Mouse (Mus musculus) left cerebral cortex, postnatal 10 days (tissue): ENCODE measurements around the gene Luzp1. TPM values are rescaled to one million over a fixed set of nuclear protein-coding genes. Genes with fewer than 3 reads are reported as not detected.

Experiments used
- DNase-seq, 2 experiments: peaks; one replicate each; pipeline ENCODE4 v3.0.0; 2021 to 2022; ENCODE audit warnings: low spot score in 2 of 2, mixed read lengths in 1 of 2; ENCODE audit errors: extremely low spot score in 1 of 2
- intact Hi-C: fragments of 180-260 bp; cut with DNase I; formaldehyde crosslinking; loops from one replicate; pipeline ENCODE4 v1.15.1; 2025
- total RNA-seq, 2 experiments: library from RNA; stranded (reverse); gene quantifications; 2 replicates each; pipeline ENCODE4 v1.2.3; 2021

The Luzp1 gene
- total RNA-seq, 2 experiments from 2014 or later, result 40.0 to 42.6 TPM

DNA sequence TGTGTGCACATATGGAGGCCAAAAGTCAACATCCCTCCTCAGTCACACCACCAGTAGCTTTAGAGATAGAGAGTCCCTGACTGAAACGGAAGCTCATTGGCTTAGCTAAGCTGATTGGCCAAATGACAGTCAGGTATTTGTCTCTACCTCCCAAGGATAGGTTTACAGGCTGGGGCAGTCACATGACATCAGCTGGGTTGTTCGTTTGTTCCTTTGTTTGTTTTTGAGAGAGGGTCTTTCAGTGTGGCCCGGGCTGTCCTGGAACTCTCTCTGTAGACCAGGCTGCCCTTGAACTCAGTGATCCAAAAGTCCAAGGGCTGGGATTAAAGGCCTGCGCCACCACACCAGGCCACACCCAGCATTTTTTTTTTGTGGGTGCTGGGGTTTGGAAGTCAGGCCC is 8.4 kb upstream of the Luzp1 start:
- intact Hi-C loops, result no loop called here
- DNase-seq, result no peak

DNA sequence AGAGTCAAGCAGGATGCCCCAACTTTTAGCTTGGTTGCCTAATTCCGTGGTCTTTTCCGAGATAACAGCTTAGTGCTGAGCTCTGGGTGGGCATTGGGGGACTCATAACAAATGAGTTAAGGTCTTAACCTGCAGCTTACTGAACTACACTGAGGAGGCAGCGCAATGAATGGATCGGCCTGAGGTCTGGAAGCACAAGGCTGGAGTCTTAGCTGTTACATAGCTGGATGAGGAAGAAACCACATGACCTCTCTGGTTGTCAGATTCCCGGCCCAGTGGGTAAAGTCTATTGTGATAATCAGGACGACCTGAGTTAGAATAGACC is 7.8 kb upstream of the Luzp1 start:
- DNase-seq, result no peak
- intact Hi-C loops, result no loop called here

DNA sequence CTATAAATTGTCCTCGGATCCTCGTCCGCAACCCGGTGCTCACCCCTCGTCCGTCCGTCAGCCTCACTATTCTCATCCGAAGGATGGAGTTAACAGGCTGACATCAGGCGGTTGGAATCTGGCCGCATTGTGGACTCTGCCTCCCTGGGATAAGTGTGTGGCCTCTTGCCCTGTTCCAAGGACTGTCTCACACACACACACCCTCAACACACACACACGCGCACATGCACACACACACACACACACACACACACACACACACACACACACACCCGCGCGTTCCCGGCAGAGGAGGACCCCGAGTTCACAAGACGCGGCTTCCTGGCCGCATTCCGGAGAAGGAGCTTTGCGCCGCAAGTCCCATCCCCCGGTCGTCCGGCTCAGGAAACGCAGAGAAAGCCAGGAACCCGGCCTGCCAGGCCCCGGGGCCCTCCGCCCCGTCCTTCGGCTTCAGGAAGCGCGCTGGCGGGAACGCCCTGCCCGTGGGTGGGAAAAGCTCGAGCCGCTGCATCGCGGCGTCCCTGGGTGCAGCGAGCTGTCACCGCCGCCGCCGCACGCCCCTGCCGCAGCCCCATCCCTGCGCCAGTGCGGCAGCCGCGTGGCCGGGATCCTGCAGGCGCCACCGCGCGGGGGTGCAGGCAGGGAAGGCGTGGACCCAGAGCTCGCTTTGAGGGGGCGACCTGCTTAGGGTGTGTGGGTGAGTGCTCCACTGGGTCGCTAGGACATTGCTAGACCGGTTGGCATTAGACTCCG is 7.3 kb upstream of the Luzp1 start, which contains the start of gene 6030445D17Rik:
Gene 6030445D17Rik (plus strand): TSS at position 165 of the 753 bp plus-strand sequence.
- DNase-seq, result peak in 1 of 2 experiments; percentile 93
- intact Hi-C loops, result no loop called here

DNA sequence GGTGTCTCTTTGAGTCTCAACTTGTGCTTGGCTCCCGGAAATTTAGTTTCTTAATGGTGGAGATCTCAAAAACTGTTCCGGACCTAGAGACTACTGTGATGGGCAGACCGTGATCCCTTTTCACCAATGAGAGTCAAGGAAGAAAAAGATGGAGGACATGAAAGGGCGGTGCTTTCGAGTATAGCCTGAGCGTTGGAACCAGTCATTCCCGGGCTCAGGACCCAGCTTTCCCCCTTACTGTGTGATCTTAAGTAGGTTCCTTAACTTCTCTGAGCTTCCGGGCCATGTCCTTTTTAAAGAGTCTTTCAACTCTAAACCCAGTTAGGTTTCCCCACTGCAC is 6.8 kb upstream of the Luzp1 start:
- intact Hi-C loops, result no loop called here
- DNase-seq, result peak in 1 of 2 experiments; percentile 31

DNA sequence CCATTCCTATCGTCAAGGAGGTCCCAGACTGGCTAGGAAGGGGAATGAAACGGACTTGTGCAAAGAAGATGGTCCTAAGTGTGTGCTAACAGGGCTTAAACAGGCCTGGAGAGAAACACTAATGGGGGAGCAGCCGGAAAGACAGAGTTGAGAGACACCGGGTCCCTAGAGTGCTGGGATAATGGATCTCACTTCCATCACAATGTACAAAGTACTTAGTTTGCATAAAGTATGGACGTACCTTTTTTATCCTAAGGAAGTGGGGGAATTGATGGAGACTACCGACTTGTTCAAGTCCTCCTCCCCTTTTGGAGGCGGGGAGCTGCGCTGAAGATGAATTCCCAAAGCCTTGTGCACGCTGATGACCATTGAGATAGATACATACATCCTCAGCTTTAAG is 6.1 kb upstream of the Luzp1 start:
- intact Hi-C loops, result no loop called here
- DNase-seq, result no peak

DNA sequence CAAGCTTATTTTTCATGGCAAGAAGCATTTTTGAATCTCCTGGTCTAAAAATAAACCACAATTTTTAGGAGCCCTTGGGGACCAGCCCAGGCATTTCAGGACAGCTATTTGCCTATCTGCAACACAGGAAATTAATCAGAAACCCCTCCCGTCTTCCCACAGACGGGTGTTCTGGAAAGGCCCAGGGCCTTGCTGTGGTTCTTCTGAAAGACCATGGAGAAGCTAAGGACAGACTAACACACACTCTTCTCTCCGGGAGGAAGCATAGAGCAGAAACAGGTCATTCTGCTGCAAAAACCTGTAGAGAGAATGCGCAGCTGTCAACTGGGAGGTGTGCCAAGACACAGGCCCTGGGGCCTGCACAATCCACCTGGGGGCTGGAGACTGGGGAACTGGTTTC is 3.3 kb upstream of the Luzp1 start:
- peak in 1 of 2 experiments; percentile 51 for DNase-seq
- intact Hi-C loops, result no loop called here

DNA sequence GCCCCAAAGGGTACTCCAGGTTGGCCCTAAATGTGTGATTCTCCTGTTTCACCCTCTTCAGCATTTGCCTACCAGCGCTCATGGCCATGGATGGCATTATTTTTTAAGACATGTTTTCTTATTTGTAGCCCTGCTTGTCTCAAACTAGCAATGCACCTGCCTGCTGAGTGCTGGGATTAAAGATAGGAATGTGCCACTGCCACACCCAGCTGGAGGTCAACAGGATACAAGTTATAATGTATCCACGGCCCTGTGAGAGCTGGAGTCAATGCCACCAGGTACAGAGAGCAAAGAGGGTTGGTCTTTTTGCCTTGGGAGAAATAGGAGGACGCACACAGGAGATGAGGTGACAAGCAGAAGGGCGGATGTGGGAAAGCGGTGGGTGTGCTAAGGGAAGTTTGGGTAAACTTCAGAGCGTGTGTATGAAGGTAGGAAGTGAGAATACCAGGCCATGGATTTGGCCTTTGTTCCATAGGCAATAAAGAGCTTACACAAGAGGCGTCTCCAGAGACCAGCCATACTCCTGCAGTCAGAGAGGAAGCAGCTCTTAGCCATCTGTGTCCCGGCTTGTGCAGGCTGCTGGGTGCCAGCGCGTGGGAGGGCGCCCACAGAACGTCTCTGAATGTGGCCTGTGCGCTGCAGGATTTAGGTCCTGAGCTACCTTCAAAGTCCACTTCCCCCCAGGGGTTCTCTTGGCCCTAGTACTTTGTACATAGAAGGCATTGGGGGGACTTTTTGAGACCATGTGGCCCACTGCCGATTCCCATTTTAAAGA is 821 bp upstream of the Luzp1 start:
- intact Hi-C loops, result no loop called here
- peak; percentile 62 to 72 for DNase-seq

DNA sequence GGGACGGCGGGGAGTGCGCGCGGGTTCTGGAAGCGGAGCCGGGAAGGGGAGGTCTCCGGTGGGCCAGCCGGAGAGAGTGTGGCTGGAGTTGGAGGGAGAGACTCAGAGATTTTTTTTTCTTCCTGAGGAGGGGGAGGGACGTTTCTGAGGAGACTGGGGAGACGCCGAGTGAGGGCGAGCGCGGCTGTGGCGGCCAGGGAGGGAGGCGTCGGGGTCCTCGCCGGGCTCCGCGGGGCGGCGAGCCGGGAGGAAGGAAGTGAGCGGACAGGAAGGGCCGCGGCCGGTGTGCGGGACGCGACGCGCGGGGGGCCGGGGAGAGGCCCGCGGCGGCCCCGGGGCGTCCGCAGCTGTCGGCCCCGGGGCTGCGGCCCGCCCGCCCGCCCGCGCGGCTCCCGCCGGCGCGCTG is 383 bp downstream of the Luzp1 start:
- intact Hi-C loops, result no loop called here
- peak; percentile 56 to 81 for DNase-seq

DNA sequence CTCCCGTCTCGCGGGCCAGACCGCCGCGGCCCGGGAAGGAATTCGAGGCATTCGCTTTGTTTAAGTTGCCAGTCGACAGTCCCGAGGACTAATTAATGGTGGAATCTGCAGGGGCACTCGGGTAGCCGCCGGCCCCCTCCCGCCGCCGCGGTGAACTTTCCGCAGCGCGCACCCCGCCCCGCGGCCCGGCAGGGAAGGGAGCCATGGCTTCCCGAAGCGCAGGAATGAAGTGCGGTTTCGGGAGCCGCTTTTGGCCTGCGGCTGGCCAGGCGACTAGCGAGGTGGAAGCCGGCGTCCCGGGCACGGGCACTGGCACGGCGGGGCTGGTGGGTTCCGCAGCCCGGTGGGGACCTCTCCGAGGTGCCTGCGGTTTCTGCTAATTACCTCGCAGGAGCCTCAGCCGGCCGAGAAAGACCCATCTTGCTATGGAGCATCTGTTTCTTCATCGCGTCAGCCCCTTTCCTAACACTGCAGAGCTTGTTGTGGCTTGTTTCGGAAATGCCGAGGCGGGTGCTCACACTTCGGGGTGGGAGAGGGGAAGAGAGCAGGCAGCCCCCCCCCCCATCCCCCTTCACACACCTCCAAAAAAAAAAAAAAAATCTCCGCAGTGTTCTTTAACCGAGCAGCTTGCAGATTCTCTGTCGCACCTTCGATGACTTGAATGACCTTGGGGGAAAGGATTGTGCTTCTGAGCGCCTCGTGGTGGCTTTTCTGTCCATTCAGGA is 948 bp downstream of the Luzp1 start:
- DNase-seq, result peak; percentile 22 to 67
- intact Hi-C loops, result no loop called here

DNA sequence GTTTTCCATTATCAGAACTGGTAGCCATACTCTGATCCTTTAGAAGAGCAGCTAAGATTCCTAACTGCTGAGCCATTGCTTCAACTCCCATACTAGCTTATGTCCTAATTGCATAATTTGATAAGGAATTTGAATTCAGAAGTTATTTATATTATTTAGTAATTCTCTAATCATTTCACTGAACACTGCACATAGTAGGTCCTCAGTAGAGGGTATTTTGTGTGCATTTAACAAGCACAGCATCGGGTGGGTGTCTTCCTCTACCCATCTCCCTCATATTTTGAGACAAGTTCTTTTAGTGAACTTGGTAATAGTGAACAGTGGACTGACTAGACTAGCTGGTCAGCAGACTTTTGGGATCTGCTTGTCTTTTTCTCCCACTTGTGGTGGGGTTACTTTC is 7.1 kb downstream of the Luzp1 start:
- DNase-seq, result no peak
- intact Hi-C loops, result no loop called here

DNA sequence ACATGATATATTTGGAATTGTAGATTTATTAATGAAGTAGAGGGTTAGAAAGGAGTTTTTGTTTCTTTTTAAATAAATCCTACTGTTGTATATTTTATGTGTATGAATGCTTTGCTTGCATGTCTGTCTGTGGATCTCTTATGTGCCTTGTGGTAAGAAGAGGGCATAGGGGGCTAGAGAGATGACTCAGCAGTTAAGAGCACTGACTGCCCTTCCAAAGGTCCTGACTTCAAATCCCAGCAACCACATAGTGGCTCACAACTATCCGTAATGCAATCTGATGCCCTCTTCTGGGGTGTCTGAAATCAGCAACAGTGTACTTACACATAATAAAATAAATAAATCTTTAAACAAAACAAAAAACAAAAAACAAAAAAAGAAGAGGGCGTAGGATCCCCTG is 17.0 kb downstream of the Luzp1 start:
- DNase-seq, result no peak
- intact Hi-C loops, result no loop called here

DNA sequence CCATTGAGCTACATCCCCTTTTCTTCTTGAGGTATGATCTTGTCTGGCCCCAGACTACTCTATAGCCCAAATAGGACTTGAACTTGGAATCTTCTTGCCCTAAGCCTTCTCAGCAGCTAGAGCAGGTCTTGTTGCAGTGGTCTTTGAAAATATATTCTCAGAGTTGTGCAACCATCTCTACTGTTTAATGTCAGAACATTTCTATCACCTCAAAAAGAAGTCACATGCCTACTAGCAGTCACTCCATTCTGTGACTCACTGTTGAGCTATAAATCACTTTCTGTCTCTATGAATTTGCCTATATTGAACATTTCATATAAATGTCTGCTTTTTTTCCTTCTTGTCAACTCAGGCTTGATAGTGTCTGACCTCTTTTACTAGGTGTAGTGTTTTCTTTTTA is 26.4 kb downstream of the Luzp1 start:
- intact Hi-C loops, result no loop called here
- no peak for DNase-seq

DNA sequence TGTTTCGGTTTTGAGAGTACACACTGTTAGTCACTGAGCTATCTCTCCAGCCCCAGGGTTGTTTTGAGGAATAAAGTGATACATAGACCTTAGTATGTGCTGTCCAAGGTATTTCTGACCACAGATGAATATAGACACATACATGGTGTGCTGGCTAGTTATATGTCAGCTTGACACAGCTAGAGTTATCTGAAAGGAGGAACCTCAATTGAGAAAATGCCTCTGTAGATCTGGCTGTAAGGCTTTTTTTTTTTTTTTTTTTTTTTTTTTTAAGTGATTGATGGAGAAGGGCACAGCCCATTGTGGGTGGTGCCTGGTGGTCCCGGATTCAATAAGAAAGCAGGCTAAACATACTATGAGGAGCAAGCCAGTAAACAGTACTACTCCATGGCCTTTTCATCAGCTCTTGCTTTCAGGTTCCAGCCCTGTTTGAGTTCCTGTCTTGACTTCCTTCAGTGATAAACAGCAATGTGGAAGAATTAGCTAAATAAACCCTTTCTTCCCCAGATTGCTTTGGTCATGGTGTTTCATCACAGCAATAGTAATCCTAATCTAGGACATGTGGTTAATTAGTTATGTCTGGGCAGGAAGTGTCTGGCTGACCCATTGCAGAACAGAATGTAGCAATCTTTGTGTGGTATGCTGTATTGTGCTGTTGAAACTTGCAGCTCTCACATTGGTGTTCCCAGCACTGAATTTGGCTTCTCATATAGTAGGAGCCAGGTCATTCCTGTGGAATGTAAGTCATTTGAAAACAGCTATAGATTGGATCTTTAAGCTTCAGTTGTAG is 36.1 kb downstream of the Luzp1 start:
- intact Hi-C loops, result no loop called here
- DNase-seq, result no peak

DNA sequence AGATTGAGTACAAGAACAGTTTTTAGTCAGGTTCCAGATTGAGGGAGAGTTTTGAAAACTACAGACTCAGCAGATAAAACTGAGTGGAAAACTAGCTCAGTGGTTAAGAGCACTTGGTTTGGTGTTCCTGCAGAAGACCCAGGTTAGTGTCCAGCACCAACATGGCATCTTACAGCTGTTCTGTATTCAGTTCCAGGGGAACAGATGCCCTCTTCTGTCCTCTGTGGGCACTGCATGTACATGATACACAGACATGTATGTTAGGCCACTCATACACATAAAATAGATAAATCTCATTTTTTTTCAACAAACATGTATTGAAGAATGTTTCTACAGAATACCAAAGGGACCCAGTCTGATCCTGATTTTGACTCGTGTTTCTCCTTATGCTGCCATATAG is 40.3 kb downstream of the Luzp1 start:
- no peak for DNase-seq
- intact Hi-C loops, result no loop called here

DNA sequence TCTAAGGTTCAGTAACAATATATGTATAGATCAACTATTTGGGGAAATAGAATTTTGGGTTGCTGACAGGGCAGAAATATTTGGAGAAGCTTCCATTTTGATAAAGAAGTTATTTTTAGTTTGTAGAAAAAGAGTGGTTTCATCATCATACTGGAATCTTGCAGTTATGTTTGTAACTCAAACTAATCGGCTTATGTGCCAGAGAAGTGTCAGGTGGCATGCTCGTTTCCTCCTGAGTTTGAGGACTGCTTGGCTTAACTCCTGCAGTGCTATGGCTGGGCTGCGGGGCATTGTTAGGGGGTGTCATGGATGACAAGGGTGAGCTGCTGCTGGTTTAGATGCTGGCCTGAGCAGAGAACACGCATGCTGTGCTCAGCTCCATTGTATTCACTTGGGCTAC is 42.1 kb downstream of the Luzp1 start:
- intact Hi-C loops, result no loop called here
- DNase-seq, result no peak

DNA sequence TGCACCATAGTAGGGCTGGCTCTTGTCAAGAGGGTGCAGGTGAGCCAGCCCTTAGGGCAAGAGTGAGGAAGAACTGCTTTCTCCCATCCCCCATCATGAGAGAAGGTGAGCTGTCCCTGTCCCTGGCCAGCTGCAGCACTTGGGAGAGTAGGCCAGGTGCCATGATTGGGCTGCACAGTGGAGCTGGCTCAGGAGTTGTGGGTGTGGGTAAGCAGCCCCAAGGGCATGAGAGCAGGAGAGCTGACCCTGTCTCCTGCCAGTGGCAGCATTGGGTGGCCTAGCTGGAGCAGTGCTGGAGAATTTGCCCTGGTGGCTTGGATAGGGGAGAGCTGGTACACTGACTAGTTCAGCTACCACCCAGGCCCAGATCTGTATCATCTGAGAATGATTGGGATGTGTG is 43.3 kb downstream of the Luzp1 start:
- intact Hi-C loops, result no loop called here
- no peak for DNase-seq

DNA sequence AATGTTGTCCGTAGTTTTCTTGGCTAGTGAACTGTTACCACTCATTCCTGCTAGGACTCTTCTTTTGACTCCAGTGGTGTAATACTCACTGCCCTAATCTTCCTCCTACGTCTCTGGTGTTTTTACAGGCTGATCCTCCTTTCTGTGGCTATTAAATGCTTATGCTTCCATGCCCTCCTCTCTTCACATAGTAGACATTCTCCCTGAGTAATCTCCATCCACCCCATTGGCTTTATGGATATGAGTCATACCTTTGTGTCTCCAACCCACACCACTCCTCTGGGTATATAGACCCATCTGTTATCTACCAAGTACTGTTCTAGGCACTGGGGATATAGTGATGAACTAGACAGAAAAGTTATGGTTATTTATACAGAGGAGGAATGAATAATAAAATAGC is 48.6 kb downstream of the Luzp1 start:
- DNase-seq, result no peak
- intact Hi-C loops, result no loop called here

DNA sequence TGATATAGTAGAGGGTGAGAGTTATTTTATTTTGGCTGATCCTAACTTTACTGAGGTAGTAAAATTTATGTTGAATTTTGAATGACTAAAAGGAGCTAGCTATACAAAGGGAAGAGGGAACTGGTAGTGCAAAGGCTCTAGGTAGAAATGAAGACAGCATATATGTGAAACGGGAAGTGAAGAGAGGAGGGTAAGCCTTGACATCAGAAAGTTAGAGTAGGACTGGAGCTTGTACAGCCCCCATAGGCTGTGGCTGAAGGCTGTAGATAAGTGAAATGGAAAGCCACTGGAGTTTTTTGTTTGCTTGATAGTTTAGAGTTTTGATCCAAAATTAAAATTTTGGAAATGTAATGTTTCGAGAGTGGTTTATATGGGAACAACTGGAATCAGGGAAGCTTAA is 49.0 kb downstream of the Luzp1 start:
- intact Hi-C loops, result no loop called here

DNA sequence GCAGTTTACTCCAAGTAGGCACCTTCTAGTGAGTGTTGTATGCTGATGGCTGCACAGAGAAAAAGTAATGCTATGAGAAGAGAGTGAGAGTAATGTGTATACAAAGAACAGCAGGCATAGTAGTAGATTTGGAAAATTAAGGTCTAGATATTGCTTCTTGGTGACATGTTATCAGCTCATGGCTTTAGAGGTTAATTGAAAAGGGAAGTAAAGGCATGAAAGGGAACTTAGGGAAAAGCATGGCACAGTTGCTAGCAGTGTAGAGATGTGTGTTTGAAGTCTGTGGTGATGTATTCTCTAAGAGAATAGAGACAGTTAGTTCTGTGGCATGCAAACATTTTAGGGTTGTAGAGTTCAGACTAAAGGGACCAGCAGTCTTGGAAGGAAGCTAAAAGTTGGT is 50.3 kb downstream of the Luzp1 start:
- no peak for DNase-seq
- intact Hi-C loops, result loop anchor here (10.0 kb wide), 1 partner anchor 145 kb away; no protein-coding TSS in a partner anchor

More for the DNA sequence above, 49.0 kb downstream of the Luzp1 start:
- no peak for DNase-seq
